Mouse (Mus musculus): ENCODE results near the gene Ctf1.
A peak's percentile ranks its signal among the peaks of the same experiment; 100 is the strongest.
"Not testable (repeated sequence)": the region's sequence is repeated elsewhere in the genome, so short reads cannot be mapped to it uniquely, and the experiment has no call there.

Gene Ctf1

DNA sequence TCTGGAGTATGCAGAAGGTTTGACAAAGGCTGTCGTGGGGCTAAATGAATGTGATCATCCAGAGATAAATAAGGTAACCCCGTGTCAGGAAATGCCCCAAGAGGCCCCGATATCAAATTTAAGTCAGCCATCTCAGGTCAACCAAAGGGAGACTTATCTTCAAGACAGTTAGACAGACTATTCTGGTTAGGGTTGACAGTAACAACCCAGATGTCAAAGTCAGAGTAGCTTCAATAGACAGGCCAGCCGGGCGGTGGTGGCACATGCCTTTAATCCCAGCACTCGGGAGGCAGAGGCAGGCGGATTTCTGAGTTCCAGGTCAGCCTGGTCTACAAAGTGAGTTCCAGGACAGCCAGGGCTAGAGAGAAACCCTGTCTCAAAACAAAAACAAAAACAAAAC, 18.8 kb upstream of the Ctf1 start:
- DNase-seq, result not testable (repeated sequence)

DNA sequence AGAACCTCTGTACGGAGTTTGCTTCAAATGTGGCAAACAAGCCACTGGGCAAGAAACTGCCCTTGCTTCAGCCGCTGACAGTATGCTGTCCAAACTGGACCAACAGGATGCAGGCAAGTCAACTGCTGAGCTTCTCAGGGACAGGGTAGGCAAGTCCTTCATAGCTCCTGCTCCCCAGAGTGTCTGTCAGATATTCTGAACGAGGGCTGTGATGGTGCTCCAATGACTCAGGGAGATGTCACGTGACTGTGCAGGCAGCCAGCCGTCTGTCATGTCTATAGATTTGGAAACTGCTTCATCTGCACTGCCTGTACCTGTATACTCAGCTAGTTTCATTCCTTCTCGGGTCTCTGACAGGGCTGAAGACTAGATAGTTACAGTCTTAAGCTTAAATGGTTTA, 13.6 kb upstream of the Ctf1 start:
- no peak for DNase-seq

DNA sequence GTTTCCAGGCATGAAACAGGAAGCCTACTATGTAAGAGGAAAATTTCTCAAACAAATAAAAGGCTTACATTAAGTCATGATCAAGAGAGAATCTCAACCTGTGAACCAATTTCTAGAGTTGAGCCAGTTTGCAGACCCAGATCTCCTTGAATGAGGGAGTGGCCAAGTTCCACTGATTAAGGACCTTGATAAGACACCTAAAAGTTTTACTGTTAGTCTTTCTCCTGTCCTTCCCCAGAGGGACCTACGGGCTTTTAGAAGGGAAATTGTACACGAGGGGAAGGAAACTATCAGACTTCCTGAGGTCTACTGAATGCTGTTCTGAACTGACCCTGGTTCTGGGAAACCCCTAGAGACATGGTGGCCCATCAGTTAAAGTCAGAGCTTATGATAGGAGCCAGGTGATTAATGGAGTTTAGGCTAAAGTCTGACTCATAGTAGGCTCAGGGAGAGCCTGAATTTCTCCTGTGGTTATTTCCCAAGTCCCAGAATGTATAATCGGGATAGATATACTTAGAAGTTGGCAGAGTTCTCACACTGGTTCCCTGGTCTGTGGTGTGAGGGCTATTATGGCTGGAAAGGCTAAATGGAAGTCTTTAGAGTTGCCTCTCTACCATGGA, 11.7 kb upstream of the Ctf1 start:
- no peak for DNase-seq

DNA sequence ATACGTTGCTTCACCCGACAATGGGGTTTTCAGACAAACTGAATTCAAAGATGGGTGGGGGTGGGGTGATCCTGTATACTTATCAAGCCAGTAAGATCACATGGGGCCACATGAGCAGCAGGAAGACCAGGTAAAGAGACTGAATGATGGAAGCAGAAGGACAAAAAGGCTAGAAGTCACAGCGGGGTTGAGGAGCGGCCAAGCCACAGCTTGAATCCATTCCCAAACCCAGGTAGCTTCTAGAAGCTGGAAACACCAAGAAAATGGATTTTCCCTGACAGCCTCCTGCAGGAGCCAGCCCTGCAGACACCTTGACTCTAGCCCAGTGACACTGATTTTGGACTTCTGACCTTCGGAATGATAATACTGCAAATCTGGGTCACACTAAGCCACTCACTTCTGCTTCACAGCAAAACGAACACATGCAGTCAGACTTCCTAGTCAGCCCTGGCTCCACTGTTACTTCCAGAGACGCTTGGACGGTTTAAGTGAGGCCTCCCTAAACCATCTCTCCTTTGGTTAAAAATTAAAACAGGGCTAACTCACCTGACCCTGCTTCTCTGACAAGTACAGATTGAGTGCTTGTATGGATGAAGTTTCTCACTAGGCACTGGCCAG, 8.9 kb upstream of the Ctf1 start:
- DNase-seq, result peak; percentile 43

DNA sequence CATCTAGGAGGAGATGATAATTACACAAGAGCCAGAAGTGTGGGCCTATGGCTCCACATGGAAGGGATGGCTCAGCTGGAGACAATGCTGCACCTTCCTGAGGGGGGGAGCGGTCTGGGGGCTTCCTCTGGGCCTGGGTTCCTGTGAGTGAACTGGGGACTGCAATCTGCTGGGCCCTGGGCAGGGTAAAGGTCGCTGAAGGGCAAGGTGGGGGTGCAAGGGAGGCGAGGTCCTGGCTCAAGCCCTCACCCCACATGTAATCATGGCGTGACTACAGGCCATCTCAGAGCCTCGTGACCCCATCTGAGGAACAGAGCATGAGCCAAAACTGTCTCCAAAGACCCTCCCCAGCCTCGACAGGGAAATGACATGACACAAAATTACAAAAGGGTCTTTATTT, 7.9 kb upstream of the Ctf1 start:
- no peak for DNase-seq

DNA sequence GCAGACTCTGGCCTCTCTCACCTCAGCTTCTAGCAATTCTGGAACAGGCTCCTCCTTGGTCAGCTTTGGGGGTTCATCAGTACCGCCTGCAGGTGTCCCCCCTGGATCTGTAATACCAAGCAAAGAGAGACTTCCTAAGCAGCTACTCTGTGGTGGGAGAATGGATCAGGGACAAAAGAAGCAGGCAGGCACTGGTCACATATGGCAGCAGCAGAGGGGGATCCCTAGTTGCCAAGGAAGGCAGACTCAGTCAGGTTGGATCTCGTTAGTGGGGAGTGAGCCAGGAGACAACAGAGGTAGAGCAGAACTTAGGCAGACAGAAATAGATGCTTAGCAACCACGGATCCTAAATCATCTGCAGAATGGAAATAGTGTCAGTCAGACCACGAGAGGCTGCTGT, 6.8 kb upstream of the Ctf1 start:
- DNase-seq, result no peak

DNA sequence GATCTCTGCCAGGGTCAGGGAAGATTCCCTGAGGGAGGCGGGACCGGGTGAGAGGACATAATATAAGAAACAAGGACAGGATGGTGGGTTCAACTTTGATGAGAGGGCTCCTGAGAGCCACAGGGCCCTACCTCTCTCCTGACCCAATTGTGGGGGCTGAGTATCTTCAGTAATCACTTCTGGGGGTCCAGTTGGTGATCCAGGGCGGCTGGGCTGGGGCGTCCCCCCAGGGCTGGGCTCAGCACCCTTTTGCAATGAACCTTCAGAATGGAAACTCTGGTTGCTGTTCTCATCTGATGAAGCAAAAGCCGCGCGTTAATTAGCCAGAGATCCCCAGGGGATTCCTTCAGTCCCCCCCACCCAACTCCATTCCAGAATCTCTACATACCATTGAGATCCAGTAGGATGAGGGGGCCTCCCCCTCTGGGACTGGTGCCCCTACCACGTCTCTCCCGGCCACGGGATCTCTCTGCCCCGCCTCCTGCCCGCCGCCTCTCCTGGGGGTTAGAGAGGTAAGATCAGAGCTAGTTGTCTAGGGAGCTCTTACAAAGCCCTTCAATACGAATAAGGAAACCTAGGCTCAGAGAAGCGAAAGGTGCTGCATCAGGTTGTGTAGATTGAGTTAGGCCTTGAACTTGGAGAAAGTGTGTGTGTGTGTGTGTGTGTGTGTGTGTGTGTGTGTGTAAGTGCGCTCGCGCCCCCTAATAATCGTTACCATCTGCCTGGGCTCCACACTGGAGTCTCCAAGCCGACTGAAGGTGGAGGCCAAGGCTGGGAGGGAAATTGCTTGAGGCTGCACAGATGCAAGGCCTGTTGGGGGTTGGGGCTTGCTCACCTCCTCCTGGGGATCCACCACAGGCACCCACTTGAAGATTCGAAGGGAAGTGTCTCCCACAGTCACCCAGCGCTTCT, 5.2 kb upstream of the Ctf1 start:
- no peak for DNase-seq

DNA sequence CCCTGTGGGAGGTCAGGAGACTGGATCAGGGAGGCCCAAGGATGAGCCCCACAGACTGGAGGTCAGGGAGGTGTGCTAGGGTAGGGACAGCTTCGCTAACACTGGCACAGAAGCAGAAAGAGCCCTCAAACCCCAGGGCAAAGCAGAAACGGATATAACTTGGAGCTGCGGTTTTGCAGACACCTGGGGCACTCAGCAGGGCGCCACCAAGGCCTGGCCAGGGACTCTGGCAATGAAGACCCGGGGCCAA, 4.7 kb upstream of the Ctf1 start:
- DNase-seq, result no peak

DNA sequence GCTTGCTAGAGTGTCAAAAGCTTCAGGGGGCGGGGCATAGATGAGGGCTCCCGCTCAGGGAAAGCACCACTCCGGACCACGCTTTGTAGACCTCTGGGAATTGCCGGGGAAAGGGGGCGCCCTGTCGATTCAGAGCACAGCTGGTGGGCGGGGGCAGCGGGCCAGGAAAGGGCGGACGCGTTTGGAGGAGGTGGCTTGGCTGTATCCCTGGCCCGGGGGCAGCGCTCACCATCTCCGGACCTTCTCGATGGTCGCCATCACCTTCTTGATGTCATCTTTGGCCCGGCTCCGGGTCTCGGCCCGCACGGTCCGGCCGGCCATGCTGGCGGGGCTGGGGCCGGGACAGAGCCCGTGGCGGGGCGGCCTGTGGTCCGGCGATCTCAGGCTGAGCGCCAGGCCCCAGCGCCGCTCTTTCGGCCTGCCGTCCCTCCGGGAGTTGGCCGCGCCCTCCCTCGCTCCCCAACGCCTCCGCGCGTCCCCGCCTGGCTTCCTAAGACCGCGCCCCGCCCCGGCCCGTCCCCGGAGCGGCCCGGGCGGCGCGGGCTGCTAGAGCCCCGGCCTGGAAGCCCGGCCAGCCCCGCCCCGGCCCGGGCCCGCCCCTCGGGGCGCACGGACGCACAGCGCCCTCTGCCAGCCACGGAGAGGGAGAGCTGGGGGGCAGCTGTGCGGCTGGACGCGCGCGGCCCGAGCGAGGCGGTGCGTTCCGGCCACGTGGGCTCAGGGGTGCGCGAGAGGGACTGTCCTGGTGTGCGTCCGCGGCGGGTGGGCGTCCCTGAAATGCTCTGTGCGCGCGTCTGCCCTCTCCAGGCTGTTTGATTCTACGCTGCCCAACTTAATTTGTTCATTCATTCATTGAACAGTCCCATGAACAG, 4.1 kb upstream of the Ctf1 start, which contains the start of gene Bcl7c:
TSS of gene Bcl7c (minus strand) at position 727 of the 872 bp plus-strand sequence.
- DNase-seq, result peak; percentile 90

DNA sequence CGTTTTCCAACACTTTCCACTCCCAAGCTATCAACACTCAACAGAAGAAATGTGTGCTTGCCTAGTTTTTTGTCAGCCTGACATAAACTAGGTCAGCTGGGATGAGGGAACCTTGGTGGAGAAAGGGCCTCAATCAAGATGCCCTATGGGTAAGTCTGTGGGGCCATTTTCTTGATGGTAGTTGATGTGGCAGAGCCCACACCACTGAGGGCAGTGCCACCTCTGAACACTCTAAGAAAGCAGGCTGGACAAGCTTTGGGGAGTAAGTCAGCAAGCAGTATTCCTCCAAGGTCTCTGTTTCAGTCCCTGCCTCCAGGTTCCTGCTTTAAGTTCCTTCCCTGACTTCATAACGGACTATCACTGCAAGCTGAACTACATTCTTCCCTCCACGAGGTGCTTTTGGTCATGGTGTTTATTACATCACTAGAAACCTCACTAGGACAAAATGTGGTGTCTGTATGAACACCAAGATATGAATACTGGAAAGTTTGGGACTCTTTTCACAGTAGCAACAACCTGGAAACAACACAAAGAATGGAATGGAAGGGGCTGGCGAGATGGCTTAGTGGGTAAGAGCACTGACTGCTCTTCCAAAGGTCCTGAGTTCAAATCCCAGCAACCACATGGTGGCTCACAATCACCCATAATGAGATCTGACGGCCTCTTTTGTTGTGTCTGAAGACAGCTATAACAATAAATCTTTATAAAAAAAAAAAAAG, 3.1 kb upstream of the Ctf1 start:
- no peak for DNase-seq

DNA sequence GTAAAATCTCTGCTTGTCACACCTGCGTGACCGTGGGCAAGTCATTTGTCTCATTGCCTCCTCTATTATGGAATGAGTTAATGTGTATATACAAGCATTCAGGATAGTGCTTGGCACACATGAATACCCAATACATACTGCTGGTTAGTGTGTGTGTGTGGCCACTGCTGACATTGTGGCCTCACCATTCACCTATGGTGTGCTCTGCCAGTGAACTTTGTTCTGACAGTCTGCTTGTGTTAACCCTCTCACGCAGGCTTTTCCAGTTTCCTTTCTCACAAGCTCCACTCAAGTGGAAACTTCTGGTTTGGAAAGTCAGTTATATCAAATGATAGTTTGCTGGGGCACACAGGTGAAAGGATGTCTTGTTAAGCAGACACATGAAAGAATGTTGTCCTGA, 1.5 kb upstream of the Ctf1 start:
- DNase-seq, result peak; percentile 15

DNA sequence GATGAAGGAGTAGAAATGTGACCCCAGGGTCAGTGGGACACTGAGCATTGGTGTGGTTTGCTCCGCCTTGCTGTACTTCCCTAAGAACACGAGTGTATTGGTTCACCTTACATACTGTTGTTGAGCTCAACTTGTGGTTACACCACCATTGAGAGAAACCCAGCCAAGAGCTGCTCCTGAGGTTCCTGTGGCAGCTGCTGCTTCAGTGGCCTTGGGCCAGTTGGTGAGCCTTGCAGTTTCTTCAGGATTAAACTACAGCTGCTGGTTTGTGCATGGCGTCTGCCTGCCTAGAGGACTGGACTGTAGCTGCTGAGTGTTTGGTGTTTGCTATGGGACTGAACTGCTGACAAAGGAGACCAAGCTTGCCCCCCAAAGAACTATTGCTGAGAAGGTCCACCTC, 1.1 kb upstream of the Ctf1 start:
- DNase-seq, result peak; percentile 21

DNA sequence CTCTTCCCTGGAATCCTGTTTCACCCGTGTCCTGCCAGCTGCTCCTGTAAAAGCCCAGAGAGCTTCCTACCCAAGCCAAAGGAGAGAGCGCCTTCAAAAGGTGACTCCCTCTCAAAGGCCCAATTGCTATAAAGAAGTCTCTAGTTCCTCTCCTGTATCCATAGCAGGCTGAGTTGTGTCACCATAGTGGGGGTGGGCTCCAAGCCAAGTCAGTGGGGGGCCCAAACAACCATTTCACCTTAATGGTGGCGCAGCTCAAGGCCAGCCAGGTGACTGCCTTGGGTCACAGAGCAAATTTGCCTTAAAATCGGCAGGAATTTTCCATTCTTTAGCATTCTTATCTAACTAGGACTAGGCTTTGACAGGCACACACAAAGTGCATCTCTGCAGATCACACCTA, 2.3 kb downstream of the Ctf1 start:
- no peak for DNase-seq

DNA sequence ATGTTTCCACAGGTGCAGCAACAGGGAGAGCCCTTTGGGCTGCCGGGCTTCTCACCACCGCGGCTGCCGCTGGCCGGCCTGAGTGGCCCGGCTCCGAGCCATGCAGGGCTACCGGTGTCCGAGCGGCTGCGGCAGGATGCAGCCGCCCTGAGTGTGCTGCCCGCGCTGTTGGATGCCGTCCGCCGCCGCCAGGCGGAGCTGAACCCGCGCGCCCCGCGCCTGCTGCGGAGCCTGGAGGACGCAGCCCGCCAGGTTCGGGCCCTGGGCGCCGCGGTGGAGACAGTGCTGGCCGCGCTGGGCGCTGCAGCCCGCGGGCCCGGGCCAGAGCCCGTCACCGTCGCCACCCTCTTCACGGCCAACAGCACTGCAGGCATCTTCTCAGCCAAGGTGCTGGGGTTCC, 4.5 kb downstream of the Ctf1 start:
- peak; percentile 83 for DNase-seq

DNA sequence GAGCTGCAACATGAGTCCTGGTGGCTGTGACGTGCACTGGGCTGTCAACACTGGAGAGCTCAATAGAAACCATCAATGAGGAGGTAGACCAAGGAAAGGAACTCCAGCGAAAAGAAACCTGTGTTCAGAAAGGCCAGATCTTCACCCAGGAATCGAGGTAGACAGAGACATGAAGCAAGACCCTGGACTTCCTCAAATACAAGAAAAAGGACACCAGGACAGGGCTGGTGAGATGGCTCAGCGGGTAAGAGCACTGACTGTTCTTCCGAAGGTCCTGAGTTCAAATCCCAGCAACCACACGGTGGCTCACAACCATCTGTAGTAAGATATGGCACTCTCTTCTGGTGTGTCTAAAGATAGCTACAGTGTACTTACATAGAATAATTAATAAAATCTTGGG, 5.8 kb downstream of the Ctf1 start:
- DNase-seq, result no peak

DNA sequence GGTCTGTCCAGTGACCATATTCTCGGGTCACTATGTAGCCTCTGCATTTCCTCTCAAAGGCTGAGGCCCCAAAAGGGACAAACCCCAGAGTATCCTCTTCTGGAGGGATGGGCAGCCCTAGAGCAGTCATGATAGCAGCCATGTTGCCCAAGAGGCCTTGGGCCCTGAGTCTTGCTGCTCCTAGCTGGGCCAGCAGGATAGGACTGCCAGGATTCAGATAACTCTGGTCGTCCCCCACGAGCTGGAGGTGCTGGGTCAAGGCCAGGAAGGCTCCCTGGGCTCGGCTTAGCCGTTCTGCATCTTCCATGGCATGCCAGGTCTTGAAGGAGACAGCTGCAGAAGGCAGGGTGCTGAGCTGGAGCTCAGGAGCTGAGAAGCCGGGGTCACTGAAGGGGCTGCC, 6.7 kb downstream of the Ctf1 start:
- DNase-seq, result no peak

DNA sequence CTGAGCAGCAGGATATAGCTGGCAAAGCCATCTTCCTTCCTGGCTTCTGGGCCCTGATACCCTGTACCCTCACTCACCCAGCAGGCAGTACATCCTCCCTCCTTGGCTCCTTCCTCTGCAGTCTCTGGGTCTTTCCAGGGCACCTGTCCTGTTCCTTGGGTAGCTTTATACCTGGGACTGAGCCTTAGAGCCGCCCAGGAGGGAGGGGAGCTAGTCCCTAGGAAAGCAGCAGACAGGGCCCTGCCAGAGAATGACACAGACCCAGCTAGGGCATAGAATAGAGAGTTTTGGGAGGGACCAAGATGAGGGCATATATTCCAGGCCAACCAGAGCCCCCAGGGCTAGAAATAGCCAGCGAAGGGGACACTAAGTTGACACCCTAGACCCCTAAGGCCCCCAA, 13.0 kb downstream of the Ctf1 start:
- DNase-seq, result no peak

DNA sequence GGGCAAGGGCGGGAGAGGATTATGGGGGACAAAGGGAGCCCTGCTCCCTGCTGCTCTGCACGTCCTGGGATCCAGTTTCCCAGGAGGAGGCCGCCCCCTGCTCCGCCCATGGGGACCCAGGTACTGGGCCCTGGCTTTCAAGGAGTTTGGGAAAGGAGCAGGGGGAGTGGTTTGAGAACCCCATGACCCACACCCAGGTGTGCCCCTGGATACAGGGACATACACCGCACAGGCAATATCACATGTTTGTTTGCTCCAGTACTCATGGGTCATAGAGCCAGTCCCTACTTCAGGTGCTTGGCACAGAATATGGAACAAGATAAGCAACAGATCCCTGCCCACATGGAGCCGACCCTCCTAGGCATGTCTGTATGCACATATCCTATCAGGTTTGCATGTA, 13.4 kb downstream of the Ctf1 start:
- DNase-seq, result no peak

DNA sequence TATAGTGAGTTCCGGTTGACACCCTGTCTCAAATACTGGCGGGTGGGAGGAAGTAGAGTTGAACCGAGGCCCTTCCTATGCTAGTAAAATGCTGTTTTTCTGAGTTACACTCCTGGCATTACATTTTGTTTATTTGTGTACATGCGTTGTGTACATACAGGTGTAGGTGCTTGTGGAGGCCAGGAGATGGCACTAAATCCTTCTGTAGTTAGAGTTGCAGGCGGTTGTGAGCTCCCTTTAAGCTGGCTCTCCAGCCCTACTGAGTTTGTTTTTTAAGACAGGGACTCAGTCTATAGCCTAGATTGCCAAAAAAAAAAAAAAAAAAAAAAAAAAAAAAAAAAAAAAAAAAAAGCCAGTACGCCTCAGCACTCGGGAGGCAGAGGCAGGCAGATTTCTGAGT, 15.4 kb downstream of the Ctf1 start:
- no peak for DNase-seq

DNA sequence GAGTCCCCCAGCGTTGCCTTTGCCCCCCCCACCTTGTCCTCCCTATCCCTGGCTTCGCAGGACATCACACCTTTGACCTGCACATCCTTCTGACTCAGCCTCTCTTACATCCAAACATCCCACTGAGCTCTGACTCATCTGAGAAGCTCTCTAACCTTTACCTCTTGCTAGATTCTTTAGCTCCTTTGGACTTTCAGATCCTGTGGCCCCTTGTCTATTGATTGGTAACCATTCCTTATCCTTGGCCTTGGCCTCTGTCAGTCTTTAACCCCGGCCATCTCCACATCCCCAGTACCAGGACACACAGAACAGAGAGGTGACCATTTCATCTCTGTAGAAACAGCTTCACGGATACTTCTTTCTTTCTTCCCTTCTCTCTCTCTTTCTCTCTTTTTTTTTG, 17.6 kb downstream of the Ctf1 start:
- no peak for DNase-seq

DNA sequence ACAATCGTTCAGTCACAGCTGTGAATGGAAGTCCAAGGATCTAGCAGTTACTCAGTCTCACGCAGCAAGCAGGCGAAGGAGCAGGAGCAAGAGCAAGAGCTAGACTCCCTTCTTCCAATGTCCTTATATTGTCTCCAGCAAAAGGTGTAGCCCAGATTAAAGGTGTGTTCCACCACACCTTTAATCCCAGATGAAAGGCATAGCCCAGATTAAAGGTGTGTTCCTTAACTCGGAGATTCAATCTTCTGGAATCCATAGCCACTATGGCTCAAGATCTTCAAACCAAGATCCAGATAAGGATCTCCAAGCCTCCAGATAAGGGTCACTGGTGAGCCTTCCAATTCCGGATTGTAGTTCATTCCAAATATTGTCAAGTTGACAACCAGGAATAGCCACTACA, 19.5 kb downstream of the Ctf1 start, which contains the start of gene Ctf2:
TSS of gene Ctf2 (minus strand) at position 101 of the 400 bp plus-strand sequence.
- DNase-seq, result not testable (repeated sequence)

DNA sequence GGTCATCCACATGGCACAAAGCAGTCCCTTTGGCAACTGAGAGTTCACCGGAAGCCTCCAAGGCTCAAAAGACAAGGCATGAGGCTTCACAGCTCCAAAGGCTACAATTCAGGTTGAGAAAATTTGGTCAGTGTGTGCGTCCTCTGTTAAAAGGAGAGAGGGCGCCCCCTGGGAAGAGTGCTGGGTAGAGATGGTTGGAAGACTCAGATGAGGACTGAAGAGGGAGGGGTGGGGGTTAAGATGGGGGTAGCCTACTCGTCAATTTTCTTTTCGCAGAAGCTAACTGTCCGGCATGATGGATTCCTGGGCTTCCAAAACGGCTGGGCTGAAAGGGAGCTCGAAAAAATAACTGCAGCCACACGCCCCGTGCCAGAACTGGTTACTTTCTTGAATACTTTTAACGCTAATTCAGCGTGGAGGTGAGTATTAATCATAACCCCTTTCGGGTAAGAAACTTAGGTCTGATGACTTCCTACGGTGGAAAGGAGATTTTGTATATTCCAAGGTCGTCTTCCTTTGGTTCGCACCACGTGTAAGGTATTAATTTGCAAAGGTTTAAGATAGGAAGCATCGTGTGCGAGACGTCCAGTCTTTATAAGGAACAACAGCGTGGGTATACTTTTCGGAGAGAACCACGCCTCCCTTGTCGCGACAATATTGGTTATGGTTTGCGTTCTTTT, 32.0 kb downstream of the Ctf1 start, which contains the start of gene Fbxl19:
TSS of gene Fbxl19 (plus strand) at position 178 of the 680 bp plus-strand sequence.
- DNase-seq, result peak; percentile 83

Data from kidney, adult 18-20 months (tissue).